9 mouse cellular contexts compared by ENCODE assay signal in the genomic region with DNA sequence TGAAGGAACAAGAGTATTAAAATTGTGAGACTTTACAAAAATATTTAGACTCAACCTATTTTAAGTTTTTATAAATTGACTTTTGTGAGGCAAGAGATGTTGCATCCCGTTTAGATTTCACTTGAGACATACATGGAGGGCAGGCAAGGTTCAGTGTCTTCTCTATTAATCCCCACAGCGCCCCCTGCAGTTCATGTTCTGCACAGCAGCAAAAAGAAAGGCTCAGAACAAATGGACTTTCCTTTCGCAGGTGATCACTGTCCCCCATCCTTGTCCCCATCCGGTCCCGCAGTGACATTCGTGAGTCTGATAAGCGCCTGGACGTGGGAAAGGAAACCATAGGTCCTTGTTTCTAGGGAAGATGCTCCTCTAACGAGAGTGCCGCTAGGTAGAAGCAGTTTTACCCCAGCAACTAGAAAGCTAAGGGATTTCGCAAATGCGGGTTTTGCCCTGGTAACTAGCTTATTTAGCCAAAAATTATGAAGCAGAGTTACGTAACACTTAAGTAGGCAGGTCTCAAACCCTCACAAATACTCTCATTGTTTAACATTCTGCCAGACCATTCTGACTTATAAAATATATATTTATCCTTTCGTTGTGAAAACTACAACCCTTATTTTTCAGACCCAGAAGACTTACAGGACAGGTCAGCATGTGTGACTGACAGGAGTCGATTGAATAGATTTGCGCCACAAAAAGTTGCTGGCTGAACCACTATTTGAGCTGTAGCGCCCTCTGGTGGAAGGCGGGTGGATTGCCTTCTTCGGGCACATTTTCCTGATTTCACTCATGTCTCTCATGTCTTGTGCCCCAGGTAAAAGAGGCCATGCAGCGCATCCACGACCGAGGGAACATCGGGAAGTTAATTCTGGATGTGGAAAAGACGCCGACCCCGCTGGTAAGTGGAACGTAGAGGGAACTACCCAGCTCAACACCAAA. TPM values are rescaled to one million over a fixed set of nuclear protein-coding genes. Genes with fewer than 3 reads are reported as not detected.
DNase-seq lines count a peak whose midpoint lies in the region; ATAC-seq and TF ChIP-seq lines count a peak whose summit lies in the region.
"Had no signal": no experiment of that assay in that cellular context is flagged by ENCODE, and none has a peak within 500 bp of the region (broad histone marks: within the 10 kb centered on the region; RNA-seq: fewer than 3 reads in every experiment).

No protein-coding gene starts in this region.

- no peak overlapping the region for H3K27ac ChIP-seq in hindbrain, embryonic 12.5 days

- POLR2A ChIA-PET in Patski (lab: Charles Lee): no interaction called here

- ATAC-seq in Patski: peak; percentile 52
- no peak for ATAC-seq in hindbrain, embryonic 12.5 days (ENCODE audit: low FRiP score)
- ATAC-seq in megakaryocyte, adult 5-6 weeks (ENCODE audit: poor library complexity, severe bottlenecking): peak; percentile 77

- peaks cover 43% of the 10 kb centered on the region for H3K27me3 ChIP-seq in Patski
- H3K27me3 ChIP-seq in hindbrain, embryonic 12.5 days: no peaks in the 10 kb centered on the region

- no peaks in the 10 kb centered on the region for H3K9me3 ChIP-seq in hindbrain, embryonic 12.5 days (replicated peaks)

- no peak overlapping the region for H3K9ac ChIP-seq in hindbrain, embryonic 12.5 days

- in situ Hi-C loops in Patski (cut with MboI; ENCODE audit: low pct_unique_long_range_greater_than_20kb): loop anchor here (5.0 kb wide), 1 partner anchor 287 kb away; no protein-coding TSS in a partner anchor

- no peaks in the 10 kb centered on the region for H3K36me3 ChIP-seq in hindbrain, embryonic 12.5 days

- DNase-seq in Patski (ENCODE audit: low read depth, low spot score): no peak
- DNase-seq in cerebellum, adult 9-10 months: peak; percentile 93
- peak; percentile 56 to 81 for DNase-seq in frontal cortex, postnatal 14 days (ENCODE audit: low spot score in 2 of 2)
- peak; percentile 77 for DNase-seq in left cerebral cortex, adult 11 months (ENCODE audit: low spot score)
- DNase-seq in right cerebral cortex, postnatal 14 days: peak; percentile 84
- DNase-seq in urinary bladder, postnatal 25 days (ENCODE audit: low spot score): peak; percentile 72

- WGBS in hindbrain, embryonic 12.5 days: 41% methylated on average over 27 of the region's 27 CpGs

- 0 out of 2 replicates have a peak, but pooled peaks cover 3% of the 10 kb centered on the region for H3K4me1 ChIP-seq in hindbrain, embryonic 12.5 days

- CTCF ChIA-PET in Patski (lab: Charles Lee): interaction anchor here (0.7 to 3.1 kb wide), 14 partner anchors 10 to 549 kb away, joined by 3 to 24 read pairs (median 4); no protein-coding TSS in a partner anchor

- H3K4me3 ChIP-seq in hindbrain, embryonic 12.5 days: no peak overlapping the region

- TF ChIP-seq CTCF in Patski (IDR thresholded peaks at IDR 0.05): peak; percentile 90

- H3K4me2 ChIP-seq in hindbrain, embryonic 12.5 days (replicated peaks): 0 out of 2 replicates have a peak overlapping the region, but pooled peaks have one; percentile 24

RNA-seq across cellular contexts. Expression of gene Clec3a, which starts 48.6 kb away (rescaled TPM):
- not detected for polyA plus RNA-seq in Patski (2021)
- polyA plus RNA-seq in hindbrain, embryonic 12.5 days (2016; fragmentation: Nextera tagmentation; extraction: Ambion mirVana): 0.53 and 0.72 TPM in 2 replicates
- total RNA-seq in megakaryocyte, adult 5-6 weeks (2015): not detected in 2 replicates
- not detected in 2 replicates for total RNA-seq in megakaryocyte, adult 5-6 weeks (2017)
- total RNA-seq: neutrophil, adult 5-6 weeks had no signal
